Mouse (Mus musculus): Measurements from ENCODE around the gene Aplp1. TPM values are rescaled to one million over a fixed set of nuclear protein-coding genes. Genes with fewer than 3 reads are reported as not detected.

Gene Aplp1
- polyA plus RNA-seq, 1 experiment, result 15.6 TPM

- H3K4me3 ChIP-seq (ENCODE audit: control insufficient read depth, low read depth, low read length), result no peak overlapping the region
- H3K4me1 ChIP-seq (ENCODE audit: control insufficient read depth, insufficient read depth, low read length), result peaks cover 14% of the 10 kb centered on the region
- H3K27me3 ChIP-seq (ENCODE audit: control insufficient read depth, insufficient read depth, low read length), result no peaks in the 10 kb centered on the region
- no peak for TF ChIP-seq POLR2A (IDR thresholded peaks at IDR 0.05; ENCODE audit: control insufficient read depth, low read depth, low read length)
- no peak for TF ChIP-seq CTCF (IDR thresholded peaks at IDR 0.05; ENCODE audit: control insufficient read depth, insufficient read depth, insufficient replicate concordance, low read depth, low read length)
- no peaks in the 10 kb centered on the region for H3K36me3 ChIP-seq (ENCODE audit: control insufficient read depth, insufficient read depth, low read length)
- H3K27ac ChIP-seq (ENCODE audit: control insufficient read depth, insufficient read depth, low read depth, low read length), result no peak overlapping the region
Observed at GRCm38 (mm10) chr7:30450241-30450640, 4.9 kb upstream of the Aplp1 start.

DNA sequence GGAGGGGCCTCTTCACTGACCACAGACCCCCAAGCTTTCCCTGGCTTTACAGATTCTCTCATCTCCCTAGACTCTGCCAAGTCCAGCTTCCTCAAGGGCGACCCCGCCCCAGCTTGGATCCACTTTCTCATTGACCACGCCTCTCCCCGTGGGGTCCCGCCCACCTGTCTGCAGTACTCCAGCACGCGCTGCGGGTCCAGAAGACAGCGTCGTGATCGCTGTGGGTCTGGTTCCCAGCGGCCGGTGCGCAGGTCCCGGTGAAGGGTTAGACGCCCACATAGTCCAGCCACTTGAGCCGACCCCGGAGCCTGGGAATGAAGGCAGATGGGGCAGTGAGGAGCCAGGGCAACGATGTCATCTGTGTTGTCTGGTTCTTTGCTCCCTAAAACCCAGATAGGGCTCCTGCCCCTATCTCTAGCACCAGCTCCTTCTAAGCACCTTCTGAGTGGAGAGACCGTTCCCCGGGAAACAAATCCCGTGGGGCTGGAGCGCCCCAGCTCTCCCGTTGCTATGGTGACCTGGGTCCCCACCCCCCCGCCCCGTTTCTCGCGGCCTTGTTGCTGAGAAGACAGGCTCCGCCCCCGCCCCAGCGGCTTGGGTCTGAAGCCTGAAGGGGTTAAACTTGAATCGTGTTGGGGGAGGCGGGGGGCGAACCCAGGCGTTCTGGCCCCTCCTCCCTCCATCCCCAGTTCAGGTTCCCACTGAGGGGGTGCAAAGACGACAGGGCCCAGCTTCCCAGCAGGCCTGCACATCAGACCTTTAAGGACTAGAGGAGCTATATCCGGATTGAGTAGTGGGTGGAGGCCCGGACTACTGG, 973 bp downstream of the Aplp1 start:
- no peaks in the 10 kb centered on the region for H3K27me3 ChIP-seq (ENCODE audit: control insufficient read depth, insufficient read depth, low read length)
- H3K4me1 ChIP-seq (ENCODE audit: control insufficient read depth, insufficient read depth, low read length), result peaks cover 26% of the 10 kb centered on the region
- H3K27ac ChIP-seq (ENCODE audit: control insufficient read depth, insufficient read depth, low read depth, low read length), result no peak overlapping the region
- no peaks in the 10 kb centered on the region for H3K36me3 ChIP-seq (ENCODE audit: control insufficient read depth, insufficient read depth, low read length)
- TF ChIP-seq POLR2A (IDR thresholded peaks at IDR 0.05; ENCODE audit: control insufficient read depth, low read depth, low read length) (no peak), CTCF (IDR thresholded peaks at IDR 0.05; ENCODE audit: control insufficient read depth, insufficient read depth, insufficient replicate concordance, low read depth, low read length) (no peak)
- peak overlapping the region; percentile 84 for H3K4me3 ChIP-seq (ENCODE audit: control insufficient read depth, low read depth, low read length)

DNA sequence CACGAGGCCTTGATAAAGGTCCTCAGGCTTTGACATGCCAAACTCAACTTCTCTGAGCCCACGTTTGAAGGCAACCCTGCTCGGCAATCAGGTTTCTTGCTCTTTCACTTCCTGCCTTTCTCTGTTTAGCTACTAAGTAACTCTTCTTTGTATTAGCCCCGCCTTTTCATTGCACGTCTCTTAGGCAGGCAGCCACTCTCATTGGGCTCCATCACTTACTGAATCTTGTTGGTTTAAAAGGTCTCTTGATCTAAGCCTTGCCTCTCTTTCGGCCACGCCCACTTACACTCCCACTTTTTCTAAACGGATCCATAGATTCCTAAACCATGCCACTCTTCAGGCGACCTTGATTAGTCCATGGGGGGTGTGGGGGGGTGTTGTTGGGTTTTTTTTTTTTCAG, 1.6 kb downstream of the Aplp1 start:
- Histone ChIP-seq H3K27ac (ENCODE audit: control insufficient read depth, insufficient read depth, low read depth, low read length) (no peak overlapping the region), H3K36me3 (ENCODE audit: control insufficient read depth, insufficient read depth, low read length) (no peaks in the 10 kb centered on the region), H3K27me3 (ENCODE audit: control insufficient read depth, insufficient read depth, low read length) (no peaks in the 10 kb centered on the region), H3K4me3 (ENCODE audit: control insufficient read depth, low read depth, low read length) (peak overlapping the region; percentile 84), H3K4me1 (ENCODE audit: control insufficient read depth, insufficient read depth, low read length) (peaks cover 26% of the 10 kb centered on the region)
- TF ChIP-seq POLR2A (IDR thresholded peaks at IDR 0.05; ENCODE audit: control insufficient read depth, low read depth, low read length), result no peak

GRCm38 (mm10) chr7:30440697-30441096, 4.6 kb downstream of the Aplp1 start:
- Histone ChIP-seq H3K4me3 (ENCODE audit: control insufficient read depth, low read depth, low read length) (no peak overlapping the region), H3K27me3 (ENCODE audit: control insufficient read depth, insufficient read depth, low read length) (no peaks in the 10 kb centered on the region)
- TF ChIP-seq POLR2A (IDR thresholded peaks at IDR 0.05; ENCODE audit: control insufficient read depth, low read depth, low read length) (no peak), CTCF (IDR thresholded peaks at IDR 0.05; ENCODE audit: control insufficient read depth, insufficient read depth, insufficient replicate concordance, low read depth, low read length) (peak; percentile 76)

DNA sequence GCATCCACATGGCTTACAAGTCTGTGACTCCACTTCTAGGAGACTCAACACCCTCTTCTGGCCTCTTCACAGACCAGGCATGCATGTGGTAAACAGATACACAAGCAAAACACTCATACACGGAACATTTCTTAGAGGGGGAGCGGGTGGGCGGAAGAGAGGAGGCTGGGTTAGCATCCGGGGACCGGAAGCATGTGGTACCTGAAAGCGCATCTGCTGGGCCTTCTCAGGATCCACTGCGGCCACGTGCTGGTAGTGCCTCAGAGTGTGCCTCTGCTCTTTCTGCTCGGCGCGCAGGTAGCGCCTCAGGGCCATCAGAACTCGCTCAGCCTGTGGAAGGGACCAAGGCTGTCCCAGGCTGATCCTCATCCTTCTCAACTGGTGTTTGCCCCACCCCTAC, 5.6 kb downstream of the Aplp1 start:
- Histone ChIP-seq H3K4me1 (ENCODE audit: control insufficient read depth, insufficient read depth, low read length) (peaks cover 21% of the 10 kb centered on the region), H3K4me3 (ENCODE audit: control insufficient read depth, low read depth, low read length) (no peak overlapping the region), H3K27me3 (ENCODE audit: control insufficient read depth, insufficient read depth, low read length) (no peaks in the 10 kb centered on the region), H3K36me3 (ENCODE audit: control insufficient read depth, insufficient read depth, low read length) (no peaks in the 10 kb centered on the region), H3K27ac (ENCODE audit: control insufficient read depth, insufficient read depth, low read depth, low read length) (no peak overlapping the region)
- no peak for TF ChIP-seq CTCF (IDR thresholded peaks at IDR 0.05; ENCODE audit: control insufficient read depth, insufficient read depth, insufficient replicate concordance, low read depth, low read length)

More at GRCm38 (mm10) chr7:30440697-30441096, 4.6 kb downstream of the Aplp1 start:
- Histone ChIP-seq H3K27ac (ENCODE audit: control insufficient read depth, insufficient read depth, low read depth, low read length) (no peak overlapping the region), H3K36me3 (ENCODE audit: control insufficient read depth, insufficient read depth, low read length) (no peaks in the 10 kb centered on the region), H3K4me1 (ENCODE audit: control insufficient read depth, insufficient read depth, low read length) (peaks cover 27% of the 10 kb centered on the region)

DNA sequence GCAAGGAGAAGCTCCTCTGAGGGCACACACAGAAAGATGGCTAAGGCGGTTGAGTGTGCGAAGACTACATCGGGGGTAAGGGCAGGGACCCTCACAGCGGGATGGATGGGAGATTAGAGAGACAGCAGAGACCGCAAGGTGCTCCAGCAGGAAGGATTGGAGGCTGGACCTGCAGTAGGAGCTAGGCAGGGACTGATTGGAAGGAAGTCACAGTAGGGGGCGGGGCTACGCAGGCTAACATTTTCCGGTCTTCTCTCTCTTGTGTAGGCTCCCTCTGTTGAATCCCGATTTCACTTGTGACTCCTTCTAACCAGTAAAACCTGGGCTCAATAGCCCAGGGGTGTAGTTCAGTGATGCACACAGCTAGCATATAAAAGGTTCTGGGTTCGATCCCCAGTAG, 8.5 kb downstream of the Aplp1 start:
- TF ChIP-seq CTCF (IDR thresholded peaks at IDR 0.05; ENCODE audit: control insufficient read depth, insufficient read depth, insufficient replicate concordance, low read depth, low read length) (no peak), POLR2A (IDR thresholded peaks at IDR 0.05; ENCODE audit: control insufficient read depth, low read depth, low read length) (no peak)
- H3K36me3 ChIP-seq (ENCODE audit: control insufficient read depth, insufficient read depth, low read length), result no peaks in the 10 kb centered on the region
- no peaks in the 10 kb centered on the region for H3K27me3 ChIP-seq (ENCODE audit: control insufficient read depth, insufficient read depth, low read length)
- no peak overlapping the region for H3K27ac ChIP-seq (ENCODE audit: control insufficient read depth, insufficient read depth, low read depth, low read length)
- H3K4me3 ChIP-seq (ENCODE audit: control insufficient read depth, low read depth, low read length), result no peak overlapping the region
- H3K4me1 ChIP-seq (ENCODE audit: control insufficient read depth, insufficient read depth, low read length), result peaks cover 11% of the 10 kb centered on the region

DNA sequence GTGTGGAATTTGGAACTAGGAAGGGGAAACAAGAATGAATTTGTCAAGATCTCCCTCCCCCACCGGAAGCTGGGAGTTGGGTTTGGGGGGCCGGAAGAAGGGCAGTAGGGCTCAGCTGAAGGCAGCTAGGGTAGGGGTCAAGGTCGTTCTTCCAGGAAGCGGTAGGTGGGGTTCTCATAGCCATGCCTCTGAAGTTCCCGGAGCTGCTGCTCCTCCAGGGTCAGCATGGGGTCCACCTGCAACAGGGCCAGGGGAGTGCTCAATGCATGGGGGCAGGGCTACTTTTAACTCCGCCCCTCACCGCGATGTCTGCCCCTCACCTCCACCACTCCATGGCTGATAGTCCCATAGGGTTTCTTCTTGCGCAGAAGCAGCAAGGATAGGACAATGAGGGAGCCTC, 10.2 kb downstream of the Aplp1 start:
- Histone ChIP-seq H3K4me3 (ENCODE audit: control insufficient read depth, low read depth, low read length) (no peak overlapping the region), H3K27me3 (ENCODE audit: control insufficient read depth, insufficient read depth, low read length) (no peaks in the 10 kb centered on the region), H3K4me1 (ENCODE audit: control insufficient read depth, insufficient read depth, low read length) (peaks cover 11% of the 10 kb centered on the region), H3K36me3 (ENCODE audit: control insufficient read depth, insufficient read depth, low read length) (no peaks in the 10 kb centered on the region), H3K27ac (ENCODE audit: control insufficient read depth, insufficient read depth, low read depth, low read length) (no peak overlapping the region)
- TF ChIP-seq POLR2A (IDR thresholded peaks at IDR 0.05; ENCODE audit: control insufficient read depth, low read depth, low read length) (no peak), CTCF (IDR thresholded peaks at IDR 0.05; ENCODE audit: control insufficient read depth, insufficient read depth, insufficient replicate concordance, low read depth, low read length) (no peak)
